23 mouse cellular contexts compared by ENCODE assay signal in genomic region chr2:62672788-62673187, GRCm38 (mm10). TPM values are rescaled to one million over a fixed set of nuclear protein-coding genes. Genes with fewer than 3 reads are reported as not detected.
DNase-seq lines count a peak whose midpoint lies in the region; ATAC-seq and TF ChIP-seq lines count a peak whose summit lies in the region.
"Had no signal": no experiment of that assay in that cellular context is flagged by ENCODE, and none has a peak within 500 bp of the region (broad histone marks: within the 10 kb centered on the region; RNA-seq: fewer than 3 reads in every experiment).

No protein-coding gene starts in this region.

- no peaks in the 10 kb centered on the region for H3K4me1 ChIP-seq in lung, adult 2 months (ENCODE audit: control insufficient read depth, insufficient read depth, low read length)
- H3K4me1 ChIP-seq: forebrain, embryonic 10.5 days; forebrain, embryonic 13.5 days; heart, embryonic 10.5 days; heart, embryonic 13.5 days; hindbrain, embryonic 12.5 days; hindbrain, embryonic 15.5 days had no signal

- WGBS in lung, adult 2 months: 83% methylated on average over 5 of the region's 5 CpGs

- ATAC-seq in granulocyte monocyte progenitor cell, adult 5-6 weeks (replicated peaks; ENCODE audit: poor library complexity, severe bottlenecking): peak; percentile 99
- ATAC-seq in neutrophil, adult 5-6 weeks (ENCODE audit: extremely low read depth, insufficient number of reproducible peaks, low FRiP score, poor library complexity, severe bottlenecking): 0 out of 2 replicates have a peak, but pooled peaks have one; percentile 46
- ATAC-seq: activated CD4-positive, CD25-positive, alpha-beta regulatory T cell, adult 4 months; forebrain, embryonic 13.5 days; forebrain, embryonic 16.5 days had no signal

- no peak for TF ChIP-seq CTCF in lung, adult 2 months (IDR thresholded peaks at IDR 0.05; ENCODE audit: insufficient read depth, low read length)

- no peak overlapping the region for H3K4me3 ChIP-seq in lung, adult 2 months (replicated peaks; ENCODE audit: extremely low read depth, low read depth, low read length)
- H3K4me3 ChIP-seq: forebrain, embryonic 10.5 days; forebrain, embryonic 13.5 days; heart, adult 2 months; heart, embryonic 10.5 days; heart, embryonic 13.5 days; hindbrain, embryonic 12.5 days; hindbrain, embryonic 15.5 days had no signal

- DNase-seq in lung, postnatal 36 days: peak; percentile 32
- no peak for DNase-seq in lung, adult 2 months
- no peak for DNase-seq in yolk sac, embryonic 10.5 days (ENCODE audit: low spot score)
- DNase-seq in gastrocnemius, postnatal 10 days: no peak
- DNase-seq: adrenal gland, adult 8-10 months; adrenal gland, postnatal 25 days; cerebellum, adult 11-12 months; cerebellum, adult 8-10 months; cerebellum, postnatal 10 days; cerebellum, postnatal 36 days; gastrocnemius, postnatal 25 days; heart, adult 2 months; heart, postnatal 14 days had no signal

- no peak for TF ChIP-seq POLR2A in lung, adult 2 months (IDR thresholded peaks at IDR 0.05; ENCODE audit: borderline replicate concordance, extremely low read depth, low read depth, low read length)

RNA-seq across cellular contexts. Expression of gene Gca, which starts 8.7 kb away (rescaled TPM):
- polyA plus RNA-seq in lung, adult 2 months (2012; rRNA removed): 6.8 and 9.5 TPM in 2 replicates
- total RNA-seq in granulocyte monocyte progenitor cell, adult 5-6 weeks (2014; fragmentation: Nextera tagmentation): 19.9 and 31.0 TPM in 2 replicates
- total RNA-seq in granulocyte monocyte progenitor cell, adult 5-6 weeks (2017): 13.8 and 18.3 TPM in 2 replicates
- total RNA-seq in neutrophil, adult 5-6 weeks (2017): 12.0 and 12.4 TPM in 2 replicates
- 1 to 10 TPM; 2.2 to 3.1 TPM for total RNA-seq in gastrocnemius, postnatal 10 days (2021)

RNA-seq across cellular contexts. Expression of gene Ifih1, which starts 26.7 kb away (rescaled TPM):
- polyA plus RNA-seq in lung, adult 2 months (2012; rRNA removed): 7.6 and 9.7 TPM in 2 replicates
- total RNA-seq in granulocyte monocyte progenitor cell, adult 5-6 weeks (2014; fragmentation: Nextera tagmentation): 8.8 and 10.1 TPM in 2 replicates
- total RNA-seq in granulocyte monocyte progenitor cell, adult 5-6 weeks (2017): 14.4 and 19.9 TPM in 2 replicates
- 28.4 and 29.7 TPM in 2 replicates for total RNA-seq in neutrophil, adult 5-6 weeks (2017)
- 1 to 10 TPM; 1.8 to 2.4 TPM for total RNA-seq in gastrocnemius, postnatal 10 days (2021)
